Mouse (Mus musculus): ENCODE data around the gene Stk4. TPM values are rescaled to one million over a fixed set of nuclear protein-coding genes. Genes with fewer than 3 reads are reported as not detected.

Stk4 gene
- polyA plus RNA-seq, 1 experiment from 2014 or later = 14.8 TPM

DNA sequence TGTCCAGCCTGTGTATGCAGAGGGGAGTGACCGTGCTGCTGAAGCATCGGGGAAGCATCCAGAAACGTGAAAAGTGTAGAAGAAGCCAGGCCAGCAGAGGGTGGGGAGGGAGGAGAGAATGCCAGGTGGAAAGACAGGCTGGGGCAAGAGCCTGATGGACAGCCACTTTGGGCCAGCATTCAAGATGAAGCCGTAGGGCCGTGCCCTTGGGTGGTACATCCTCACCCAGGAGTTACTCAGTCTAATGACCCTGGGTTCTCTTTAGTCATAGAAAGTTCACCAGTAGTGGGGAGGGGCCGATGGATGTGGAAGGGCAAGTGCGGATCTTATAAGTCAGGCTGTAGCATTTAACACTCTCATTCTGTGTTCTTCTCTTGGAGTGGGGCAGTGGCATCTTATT is 86.0 kb downstream of the Stk4 start:
- DNase-seq = no peak
- Histone ChIP-seq H3K4me2 (no peak overlapping the region), H3K27me3 (no peaks in the 10 kb centered on the region), H3K9ac (no peak overlapping the region), H3K27ac (no peak overlapping the region), H3K4me1 (replicated peaks) (no peaks in the 10 kb centered on the region), H3K9me3 (replicated peaks) (no peaks in the 10 kb centered on the region), H3K36me3 (peaks cover 28% of the 10 kb centered on the region), H3K4me3 (replicated peaks) (no peak overlapping the region)
- no peak for ATAC-seq (ENCODE audit: low read depth)
- WGBS (ENCODE audit: insufficient replicate concordance) = 82% methylated on average over 7 of the region's 7 CpGs

DNA sequence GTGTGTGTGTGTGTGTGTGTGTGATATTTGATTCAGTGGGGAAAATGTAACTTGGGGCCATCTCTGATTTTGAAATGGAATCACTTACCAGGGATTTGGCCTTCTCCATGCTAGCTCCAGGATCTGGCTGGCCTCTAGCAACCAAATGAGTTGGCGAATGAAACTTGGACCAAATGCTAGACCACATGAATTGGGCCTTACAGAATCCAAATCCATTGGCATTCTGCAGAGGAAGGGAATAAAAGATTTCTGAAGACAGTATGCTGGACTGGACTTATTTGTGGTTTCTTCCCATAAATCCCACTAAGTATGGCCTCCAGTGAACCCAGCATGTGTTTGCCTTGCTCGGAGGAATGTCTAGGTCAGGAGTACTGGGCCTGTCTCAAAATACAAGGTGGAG is 88.7 kb downstream of the Stk4 start:
- no peak overlapping the region for H3K9ac ChIP-seq
- H3K36me3 ChIP-seq = peaks cover 3% of the 10 kb centered on the region; the same call in 1 of the 2 replicates
- no peak overlapping the region for H3K27ac ChIP-seq
- ATAC-seq (ENCODE audit: low read depth) (no peak), DNase-seq (no peak)
- no peak overlapping the region for H3K4me2 ChIP-seq
- no peaks in the 10 kb centered on the region for H3K4me1 ChIP-seq (replicated peaks)
- no peaks in the 10 kb centered on the region for H3K27me3 ChIP-seq
- H3K9me3 ChIP-seq (replicated peaks) = no peaks in the 10 kb centered on the region
- 72% methylated on average over 2 of the region's 2 CpGs for WGBS (ENCODE audit: insufficient replicate concordance)
- no peak overlapping the region for H3K4me3 ChIP-seq (replicated peaks)

DNA sequence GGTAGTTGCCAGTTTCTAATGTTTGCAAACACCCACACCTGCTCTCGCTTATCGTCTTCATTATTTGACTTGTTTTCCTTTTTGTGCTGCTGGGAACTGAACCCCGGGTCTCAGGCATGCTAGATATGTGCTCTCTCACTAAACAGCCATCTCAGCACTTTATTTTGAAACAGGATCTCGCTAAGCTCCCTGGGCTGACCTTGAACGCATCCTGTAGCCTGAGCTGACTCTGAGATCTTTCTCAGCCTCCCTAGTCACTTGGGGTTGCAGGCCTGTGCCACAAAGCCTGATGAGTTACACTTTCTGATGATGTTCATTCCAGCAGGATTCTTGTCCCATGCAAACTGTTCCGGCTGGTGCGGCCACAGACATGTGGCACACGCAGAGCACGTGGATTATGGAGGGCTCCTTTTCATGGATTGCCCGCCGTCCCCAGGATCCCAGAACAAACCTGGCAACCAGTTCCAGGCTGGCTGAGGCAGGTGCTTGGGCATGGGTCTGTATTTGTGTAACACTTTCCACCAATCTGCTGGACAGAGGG is 91.5 kb downstream of the Stk4 start:
- no peak for ATAC-seq (ENCODE audit: low read depth)
- WGBS (ENCODE audit: insufficient replicate concordance) = 75% methylated on average over 11 of the region's 11 CpGs

DNA sequence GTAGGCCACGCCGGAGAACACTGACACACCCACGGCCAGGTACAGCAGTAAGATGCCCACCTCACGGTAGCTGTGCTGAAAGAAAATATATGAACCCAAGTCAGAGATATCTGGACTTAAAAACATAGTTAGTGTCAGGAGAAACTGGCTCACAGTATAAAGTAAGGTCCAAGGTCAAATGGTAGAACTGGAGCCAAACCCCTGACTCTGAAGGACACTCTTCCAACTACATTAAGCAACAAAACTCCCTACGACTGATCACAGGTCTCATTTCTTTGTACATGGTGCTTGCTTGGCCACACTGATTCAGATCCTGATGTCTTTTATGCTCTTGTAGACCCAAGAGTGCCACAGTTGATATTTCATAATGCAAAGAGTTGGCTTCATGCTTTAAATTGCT is 94.8 kb downstream of the Stk4 start:
- Histone ChIP-seq H3K36me3 (no peaks in the 10 kb centered on the region), H3K27me3 (peaks cover 47% of the 10 kb centered on the region), H3K4me3 (replicated peaks) (no peak overlapping the region), H3K9ac (no peak overlapping the region), H3K4me1 (replicated peaks) (peaks cover 7% of the 10 kb centered on the region), H3K4me2 (no peak overlapping the region), H3K9me3 (replicated peaks) (no peaks in the 10 kb centered on the region), H3K27ac (no peak overlapping the region)
- ATAC-seq (ENCODE audit: low read depth) (no peak), DNase-seq (no peak)
- 71% methylated on average over 5 of the region's 5 CpGs for WGBS (ENCODE audit: insufficient replicate concordance)

More for the DNA sequence above, 91.5 kb downstream of the Stk4 start:
- H3K4me1 ChIP-seq (replicated peaks) = no peaks in the 10 kb centered on the region
- no peak overlapping the region for H3K27ac ChIP-seq
- no peak overlapping the region for H3K4me2 ChIP-seq
- no peak for DNase-seq
- no peak overlapping the region for H3K9ac ChIP-seq
- H3K9me3 ChIP-seq (replicated peaks) = no peaks in the 10 kb centered on the region
- no peak overlapping the region for H3K4me3 ChIP-seq (replicated peaks)
- no peaks in the 10 kb centered on the region for H3K36me3 ChIP-seq
- H3K27me3 ChIP-seq = peaks cover 14% of the 10 kb centered on the region

DNA sequence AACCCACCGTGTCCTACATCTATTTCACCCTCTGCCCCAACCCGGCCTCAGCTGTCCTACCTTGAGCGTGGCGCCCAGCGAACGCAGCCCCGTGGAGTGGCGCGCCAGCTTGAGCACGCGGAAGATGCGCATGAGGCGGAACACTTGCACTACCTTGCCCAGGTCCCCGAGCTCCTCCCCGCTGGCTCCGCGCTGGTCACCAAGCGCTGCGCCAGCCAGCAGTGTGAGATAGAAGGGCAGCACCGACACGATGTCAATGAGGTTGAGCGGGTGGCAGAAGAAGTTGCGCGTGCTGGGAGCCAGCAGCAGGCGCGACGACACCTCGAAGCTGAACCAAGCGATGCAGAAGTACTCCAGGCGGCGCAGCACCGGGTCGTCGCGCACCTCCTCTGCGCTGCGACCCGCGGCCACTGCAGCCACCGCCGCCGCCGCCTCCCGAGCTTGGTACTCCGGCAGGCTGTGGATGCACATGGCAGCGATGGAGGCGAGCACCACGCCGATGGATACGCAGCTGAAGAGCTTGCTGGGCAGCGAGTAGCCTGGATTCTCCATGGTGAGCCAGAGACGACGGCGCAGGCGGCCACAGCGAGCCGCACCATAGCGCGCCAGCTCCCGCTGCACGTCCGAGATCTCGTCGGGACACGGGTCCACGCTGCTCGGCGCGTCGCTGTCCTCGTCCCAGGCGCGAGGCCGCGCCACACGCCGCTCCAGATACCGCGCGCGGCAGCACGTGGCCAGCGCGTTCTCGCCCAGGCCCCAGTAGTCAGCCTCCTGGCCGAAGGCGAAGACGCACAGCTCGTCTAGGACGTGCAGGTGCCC is 97.8 kb downstream of the Stk4 start:
- 12% methylated on average over 90 of the region's 90 CpGs for WGBS (ENCODE audit: insufficient replicate concordance)
- H3K4me3 ChIP-seq (replicated peaks) = peak overlapping the region; percentile 30
- DNase-seq = no peak
- H3K27ac ChIP-seq = no peak overlapping the region
- H3K36me3 ChIP-seq = no peaks in the 10 kb centered on the region
- ATAC-seq (ENCODE audit: low read depth) = no peak
- peaks cover 75% of the 10 kb centered on the region for H3K27me3 ChIP-seq
- H3K4me2 ChIP-seq = peak overlapping the region; percentile 39
- H3K9ac ChIP-seq = no peak overlapping the region
- H3K4me1 ChIP-seq (replicated peaks) = peaks cover 7% of the 10 kb centered on the region
- no peaks in the 10 kb centered on the region for H3K9me3 ChIP-seq (replicated peaks)

DNA sequence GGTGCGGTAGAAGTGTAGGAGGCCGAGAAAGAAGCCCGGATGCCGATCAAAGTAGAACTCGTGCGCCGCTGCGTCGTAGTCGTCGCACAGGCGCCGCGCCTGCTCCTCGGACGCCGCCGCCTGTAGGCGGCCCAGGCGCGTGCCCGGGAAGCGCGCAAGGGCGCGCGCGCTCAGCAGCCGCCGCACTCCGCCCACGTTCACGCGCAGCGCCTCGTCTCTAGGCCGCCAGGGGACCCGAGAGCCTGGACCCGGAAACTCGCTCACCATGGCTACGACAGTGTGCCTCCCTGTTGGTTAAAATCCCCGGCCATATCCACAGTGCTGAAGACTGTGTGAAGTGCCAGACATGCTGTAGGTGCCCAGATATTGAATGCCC is 98.4 kb downstream of the Stk4 start:
- H3K4me3 ChIP-seq (replicated peaks) = peak overlapping the region; percentile 30
- H3K36me3 ChIP-seq = no peaks in the 10 kb centered on the region
- ATAC-seq (ENCODE audit: low read depth) (no peak), DNase-seq (no peak)
- 8% methylated on average over 42 of the region's 42 CpGs for WGBS (ENCODE audit: insufficient replicate concordance)
- no peaks in the 10 kb centered on the region for H3K9me3 ChIP-seq (replicated peaks)
- H3K4me2 ChIP-seq = peak overlapping the region; percentile 39
- H3K27ac ChIP-seq = no peak overlapping the region
- H3K4me1 ChIP-seq (replicated peaks) = peaks cover 7% of the 10 kb centered on the region
- H3K27me3 ChIP-seq = peaks cover 80% of the 10 kb centered on the region
- H3K9ac ChIP-seq = no peak overlapping the region

DNA sequence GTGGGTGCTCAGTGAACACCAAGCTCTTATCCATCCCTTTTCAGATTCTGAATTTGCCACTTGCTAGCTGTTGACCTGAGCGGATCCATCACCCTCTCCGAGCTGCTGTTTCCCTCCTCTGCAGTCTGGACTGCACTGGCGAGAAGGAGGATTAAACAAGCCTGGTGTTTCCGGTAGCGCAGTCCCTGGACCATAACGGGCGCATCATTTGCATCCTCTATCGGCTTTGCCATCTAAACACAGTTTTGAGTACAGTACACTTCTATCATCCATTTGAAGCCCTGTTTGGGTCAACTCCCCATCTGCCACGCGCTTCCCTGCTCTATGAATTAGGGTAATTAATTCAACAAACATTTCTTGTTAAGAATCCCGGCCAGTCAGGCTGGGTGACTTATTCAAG is 100.2 kb downstream of the Stk4 start:
- Histone ChIP-seq H3K9ac (no peak overlapping the region), H3K4me3 (replicated peaks) (no peak overlapping the region), H3K36me3 (no peaks in the 10 kb centered on the region), H3K27ac (no peak overlapping the region), H3K27me3 (peaks cover 83% of the 10 kb centered on the region), H3K4me2 (no peak overlapping the region), H3K9me3 (replicated peaks) (no peaks in the 10 kb centered on the region), H3K4me1 (replicated peaks) (peaks cover 7% of the 10 kb centered on the region)
- ATAC-seq (ENCODE audit: low read depth) (no peak), DNase-seq (no peak)
- WGBS (ENCODE audit: insufficient replicate concordance) = 7% methylated on average over 11 of the region's 11 CpGs

DNA sequence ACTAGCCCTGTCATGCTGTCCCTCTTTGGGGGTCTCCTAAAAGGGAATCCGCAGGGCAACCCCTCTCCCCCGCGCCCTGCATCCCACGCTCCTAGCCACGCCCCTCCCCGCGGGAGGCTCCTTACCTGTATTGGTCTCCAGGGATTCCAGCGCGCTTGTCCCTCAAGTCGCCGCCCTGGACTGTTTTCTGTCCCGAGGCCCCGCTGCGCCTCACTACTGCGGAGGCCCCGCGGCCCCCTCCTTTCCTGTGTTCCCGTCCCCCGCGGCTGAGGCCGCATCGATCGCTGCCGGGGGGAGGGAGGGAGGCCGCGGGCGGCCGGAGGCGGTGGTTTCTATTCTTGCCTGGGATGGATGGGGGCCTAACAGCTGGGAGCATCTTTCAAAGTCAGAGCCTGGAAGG is 100.8 kb downstream of the Stk4 start, which contains the start of gene Kcns1:
Gene Kcns1 (minus strand): TSS at position 212 of the 400 bp plus-strand sequence.
- no peak for DNase-seq
- Histone ChIP-seq H3K27me3 (peaks cover 78% of the 10 kb centered on the region), H3K4me3 (replicated peaks) (peak within 1 kb of the TSS; percentile 28), H3K9ac (no peak within 1 kb of the TSS), H3K27ac (no peak within 1 kb of the TSS), H3K4me2 (peak within 1 kb of the TSS; percentile 38), H3K9me3 (replicated peaks) (no peaks in the 10 kb centered on the region), H3K4me1 (replicated peaks) (peaks cover 7% of the 10 kb centered on the region), H3K36me3 (no peaks in the 10 kb centered on the region)
- WGBS (ENCODE audit: insufficient replicate concordance) = under 1% methylated on average over 24 of the region's 29 CpGs
- ATAC-seq (ENCODE audit: low read depth) = no peak

DNA sequence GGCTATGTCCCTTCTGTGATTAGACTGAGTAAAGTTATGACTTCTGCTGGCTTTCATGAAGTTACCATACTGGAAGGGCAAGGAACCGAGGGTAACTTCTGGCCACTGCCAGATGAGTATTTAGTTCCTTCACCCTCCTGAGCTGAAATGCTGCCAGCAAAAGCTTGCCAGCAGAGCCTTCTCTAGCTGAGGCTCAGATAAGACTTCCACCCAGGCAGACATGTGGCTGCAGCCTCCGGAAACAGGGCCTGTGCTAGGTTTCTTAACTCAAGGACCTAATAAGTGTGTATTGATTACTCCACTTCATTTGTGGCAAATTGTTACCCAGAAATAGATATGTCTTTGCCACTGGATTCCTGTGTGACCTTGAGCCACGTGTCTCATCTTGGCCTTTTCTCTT is 103.3 kb downstream of the Stk4 start:
- Histone ChIP-seq H3K9ac (no peak overlapping the region), H3K4me2 (no peak overlapping the region), H3K4me3 (replicated peaks) (no peak overlapping the region), H3K27me3 (peaks cover 54% of the 10 kb centered on the region), H3K4me1 (replicated peaks) (peaks cover 3% of the 10 kb centered on the region), H3K27ac (no peak overlapping the region), H3K36me3 (no peaks in the 10 kb centered on the region), H3K9me3 (replicated peaks) (no peaks in the 10 kb centered on the region)
- 40% methylated on average over 3 of the region's 3 CpGs for WGBS (ENCODE audit: insufficient replicate concordance)
- ATAC-seq (ENCODE audit: low read depth) = no peak
- no peak for DNase-seq

DNA sequence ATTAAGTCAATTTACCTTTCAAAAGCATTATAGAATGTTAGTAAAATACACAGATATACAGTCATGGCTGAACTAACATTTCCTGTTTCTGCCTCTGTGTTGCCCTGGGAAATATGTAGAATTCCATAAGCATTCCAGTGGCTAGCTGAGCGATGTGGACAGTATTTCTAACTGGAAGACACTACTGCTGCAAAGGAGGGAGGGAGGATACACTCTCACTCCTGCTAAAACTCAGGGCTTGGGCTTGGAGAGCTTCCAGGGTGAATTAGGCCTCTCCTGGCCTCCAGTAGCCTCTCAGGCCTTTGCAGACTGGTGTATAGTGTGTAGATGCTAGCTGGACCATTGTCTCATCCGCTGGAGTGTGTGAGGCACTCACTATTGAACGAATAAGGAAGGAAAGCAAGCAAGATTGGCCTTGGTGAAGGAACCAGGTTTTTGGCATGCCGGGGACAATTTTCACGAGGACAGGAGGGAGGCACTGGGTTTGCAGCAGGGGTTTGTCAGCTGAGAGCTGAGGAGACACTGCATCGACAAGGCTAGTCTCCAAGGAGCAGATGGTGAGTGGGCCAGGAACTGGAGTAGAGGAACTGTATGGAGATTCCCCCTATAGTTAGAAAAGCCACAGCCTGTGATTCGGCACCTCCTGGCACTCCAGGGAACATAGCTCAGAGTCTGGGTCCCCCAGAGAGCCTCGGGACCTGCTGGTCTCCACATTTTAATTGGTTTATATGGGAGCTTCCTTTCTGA is 104.7 kb downstream of the Stk4 start:
- Histone ChIP-seq H3K27ac (no peak overlapping the region), H3K27me3 (peaks cover 42% of the 10 kb centered on the region), H3K36me3 (no peaks in the 10 kb centered on the region), H3K9me3 (replicated peaks) (no peaks in the 10 kb centered on the region), H3K4me3 (replicated peaks) (no peak overlapping the region), H3K4me1 (replicated peaks) (no peaks in the 10 kb centered on the region), H3K9ac (no peak overlapping the region), H3K4me2 (no peak overlapping the region)
- 59% methylated on average over 8 of the region's 8 CpGs for WGBS (ENCODE audit: insufficient replicate concordance)
- DNase-seq = no peak
- ATAC-seq (ENCODE audit: low read depth) = no peak

DNA sequence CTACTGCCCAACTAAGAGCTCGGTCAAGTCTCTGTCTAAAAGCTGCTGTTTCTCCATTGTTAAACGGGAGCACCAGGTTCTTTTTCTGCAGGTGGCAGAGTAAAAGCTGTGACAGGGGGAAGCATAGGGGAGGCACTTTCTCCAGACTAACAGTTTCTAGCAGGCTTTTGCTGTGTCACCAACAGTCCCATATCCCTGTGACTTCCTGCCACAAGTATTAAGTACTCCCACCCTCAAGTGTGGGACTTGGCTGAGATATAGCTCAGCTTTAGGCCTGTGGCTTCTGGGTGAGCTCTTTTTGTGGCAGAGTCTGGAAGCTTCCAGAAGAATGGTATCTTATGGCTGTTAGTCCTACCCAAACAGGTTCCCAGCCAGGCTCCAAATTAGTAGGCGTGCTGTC is 105.7 kb downstream of the Stk4 start:
- Histone ChIP-seq H3K4me1 (replicated peaks) (no peaks in the 10 kb centered on the region), H3K4me3 (replicated peaks) (no peak overlapping the region)
- 53% methylated on average over 3 of the region's 3 CpGs for WGBS (ENCODE audit: insufficient replicate concordance)

More for the DNA sequence above, 105.7 kb downstream of the Stk4 start:
- ATAC-seq (ENCODE audit: low read depth) = no peak
- peaks cover 32% of the 10 kb centered on the region for H3K27me3 ChIP-seq
- H3K4me2 ChIP-seq = no peak overlapping the region
- H3K9ac ChIP-seq = no peak overlapping the region
- H3K9me3 ChIP-seq (replicated peaks) = no peaks in the 10 kb centered on the region
- DNase-seq = no peak
- no peaks in the 10 kb centered on the region for H3K36me3 ChIP-seq
- H3K27ac ChIP-seq = no peak overlapping the region
